Mouse (Mus musculus): ENCODE measurements around the gene Wdfy3.

GRCm38 (mm10) chr5:102090686-102091085 is 21.0 kb upstream of the Wdfy3 start:
- no peak for TF ChIP-seq CTCF (IDR thresholded peaks at IDR 0.05; ENCODE audit: low read depth)
- TF ChIP-seq EP300 (IDR thresholded peaks at IDR 0.05; ENCODE audit: low read depth), result no peak
